Mouse (Mus musculus) embryonic facial prominence, embryonic 15.5 days (tissue): Measurements from ENCODE around the gene Gm4788. TPM values are rescaled to one million over a fixed set of nuclear protein-coding genes. Genes with fewer than 3 reads are reported as not detected.
"Not testable (repeated sequence)": the region's sequence is repeated elsewhere in the genome, so short reads cannot be mapped to it uniquely, and the experiment has no call there.

ENCODE experiments used
- ATAC-seq: fragments of 200-750 bp; cut with Nextera tagmentation; 2 replicates; pipeline ENCODE4 v1.8.0; 2017; ENCODE audit warnings: low read depth, moderate TSS enrichment; ENCODE audit not compliant: insufficient number of reproducible peaks, low FRiP score, low TSS enrichment
- H3K27ac ChIP-seq: fragments of 300-500 bp; sonication (generic); replicated peaks from 2 replicates; pipeline ENCODE4 v1.5.1; 2015; ENCODE audit warnings: mild to moderate bottlenecking, inconsistent platforms
- H3K27me3 ChIP-seq: fragments of 300-500 bp; sonication (generic); 2 replicates; pipeline ENCODE4 v1.6.1; 2015; ENCODE audit warnings: inconsistent platforms
- H3K36me3 ChIP-seq: fragments of 300-500 bp; sonication (generic); 2 replicates; pipeline ENCODE4 v1.6.1; 2015; ENCODE audit warnings: mild to moderate bottlenecking, inconsistent platforms
- H3K4me1 ChIP-seq: fragments of 300-500 bp; sonication (generic); 2 replicates; pipeline ENCODE4 v1.6.1; 2015; ENCODE audit warnings: inconsistent platforms
- H3K4me2 ChIP-seq: fragments of 300-500 bp; sonication (generic); replicated peaks from 2 replicates; pipeline ENCODE4 v1.6.1; 2015; ENCODE audit warnings: mild to moderate bottlenecking, inconsistent platforms
- H3K4me3 ChIP-seq: fragments of 300-500 bp; sonication (generic); replicated peaks from 2 replicates; pipeline ENCODE4 v1.5.1; 2015; ENCODE audit warnings: mild to moderate bottlenecking, inconsistent platforms
- H3K9ac ChIP-seq: fragments of 300-500 bp; sonication (generic); 2 replicates; pipeline ENCODE4 v1.6.1; 2015; ENCODE audit warnings: inconsistent platforms
- H3K9me3 ChIP-seq: fragments of 300-500 bp; sonication (generic); replicated peaks from 2 replicates; pipeline ENCODE4 v1.6.1; 2016; ENCODE audit warnings: inconsistent platforms
- WGBS: fragments of 180-500 bp; shearing (Covaris S2); methylation state at CpG from one replicate; pipeline ENCODE4 v1.1.7; 2015; 5-methylcytosine and 5-hydroxymethylcytosine counted together
- polyA plus RNA-seq: library from polyadenylated mRNA; unstranded; fragments of >200 nt; fragmentation: Nextera tagmentation; extraction: Ambion mirVana; gene quantifications from 2 replicates; pipeline ENCODE4 v1.2.1, GENCODE M21; 2015

The Gm4788 gene
- not detected in 2 replicates for polyA plus RNA-seq

GRCm38 (mm10) chr1:139781143-139781542 is at the start of gene Gm4788:
Gm4788 (minus strand) TSS chr1:139781243.
- Histone ChIP-seq H3K4me1 (no peaks in the 10 kb centered on the region), H3K9me3 (no peaks in the 10 kb centered on the region), H3K36me3 (no peaks in the 10 kb centered on the region), H3K27me3 (no peaks in the 10 kb centered on the region), H3K4me2 (no peak within 1 kb of the TSS), H3K4me3 (no peak within 1 kb of the TSS), H3K27ac (no peak within 1 kb of the TSS), H3K9ac (no peak within 1 kb of the TSS)
- whole genome bisulfite sequencing: 85% methylated on average over 1 of the region's 1 CpGs
- ATAC-seq: no peak

GRCm38 (mm10) chr1:139808594-139808993 is 27.6 kb upstream of the Gm4788 start:
- H3K36me3 ChIP-seq: no peaks in the 10 kb centered on the region
- no peak overlapping the region for H3K4me2 ChIP-seq
- H3K27me3 ChIP-seq: no peaks in the 10 kb centered on the region
- H3K9me3 ChIP-seq: no peaks in the 10 kb centered on the region
- no peak overlapping the region for H3K4me3 ChIP-seq
- no peak overlapping the region for H3K27ac ChIP-seq
- H3K9ac ChIP-seq: no peak overlapping the region
- ATAC-seq: no peak
- no peaks in the 10 kb centered on the region for H3K4me1 ChIP-seq

GRCm38 (mm10) chr1:139769913-139770312 is 11.1 kb downstream of the Gm4788 start:
- H3K4me2 ChIP-seq, H3K4me1 ChIP-seq, ATAC-seq, H3K4me3 ChIP-seq, H3K27ac ChIP-seq, H3K36me3 ChIP-seq, H3K27me3 ChIP-seq, H3K9ac ChIP-seq, H3K9me3 ChIP-seq: not testable (repeated sequence)
- 88% methylated on average over 3 of the region's 3 CpGs for WGBS

- WGBS: 100% methylated on average over 6 of the region's 22 CpGs
- not testable (repeated sequence) for H3K27me3 ChIP-seq, ATAC-seq
These were observed 64.4 kb downstream of the Gm4788 start for GRCm38 (mm10) chr1:139716681-139717080.

GRCm38 (mm10) chr1:139716249-139716648 is 64.8 kb downstream of the Gm4788 start:
- WGBS: 92% methylated on average over 14 of the region's 16 CpGs
- ATAC-seq, H3K9ac ChIP-seq, H3K36me3 ChIP-seq, H3K9me3 ChIP-seq, H3K4me2 ChIP-seq, H3K27me3 ChIP-seq, H3K4me3 ChIP-seq, H3K4me1 ChIP-seq, H3K27ac ChIP-seq: not testable (repeated sequence)

More at GRCm38 (mm10) chr1:139716681-139717080, 64.4 kb downstream of the Gm4788 start:
- H3K9me3 ChIP-seq, H3K36me3 ChIP-seq, H3K4me2 ChIP-seq, H3K4me1 ChIP-seq, H3K9ac ChIP-seq, H3K4me3 ChIP-seq, H3K27ac ChIP-seq: not testable (repeated sequence)

GRCm38 (mm10) chr1:139649921-139650320 is 131.1 kb downstream of the Gm4788 start:
- WGBS: 90% methylated on average over 18 of the region's 18 CpGs

More at GRCm38 (mm10) chr1:139649921-139650320, 131.1 kb downstream of the Gm4788 start:
- not testable (repeated sequence) for H3K36me3 ChIP-seq, H3K27me3 ChIP-seq, H3K9ac ChIP-seq, H3K4me3 ChIP-seq, ATAC-seq, H3K4me1 ChIP-seq, H3K4me2 ChIP-seq, H3K27ac ChIP-seq, H3K9me3 ChIP-seq

Other genes with a start within 250 kb of the Gm4788 start
- gene Cfhr1, start 221.0 kb downstream of the Gm4788 start, polyA plus RNA-seq: not detected in 2 replicates
- 0.19 TPM in 1 of 2 replicates, not detected in the other for gene Cfhr2, start 77.5 kb upstream of the Gm4788 start, polyA plus RNA-seq